Mouse (Mus musculus): ENCODE results near the gene Piwil4.
A peak's percentile ranks its signal among the peaks of the same experiment; 100 is the strongest.

Piwil4 gene

GRCm38 (mm10) chr9:14740151-14740924, at the start of gene Piwil4:
Piwil4 (minus strand) TSS chr9:14740733.
- DNase-seq (ENCODE audit: low spot score) = no peak

GRCm38 (mm10) chr9:14787356-14787755, 46.8 kb upstream of the Piwil4 start:
- DNase-seq (ENCODE audit: low spot score) = no peak

DNA sequence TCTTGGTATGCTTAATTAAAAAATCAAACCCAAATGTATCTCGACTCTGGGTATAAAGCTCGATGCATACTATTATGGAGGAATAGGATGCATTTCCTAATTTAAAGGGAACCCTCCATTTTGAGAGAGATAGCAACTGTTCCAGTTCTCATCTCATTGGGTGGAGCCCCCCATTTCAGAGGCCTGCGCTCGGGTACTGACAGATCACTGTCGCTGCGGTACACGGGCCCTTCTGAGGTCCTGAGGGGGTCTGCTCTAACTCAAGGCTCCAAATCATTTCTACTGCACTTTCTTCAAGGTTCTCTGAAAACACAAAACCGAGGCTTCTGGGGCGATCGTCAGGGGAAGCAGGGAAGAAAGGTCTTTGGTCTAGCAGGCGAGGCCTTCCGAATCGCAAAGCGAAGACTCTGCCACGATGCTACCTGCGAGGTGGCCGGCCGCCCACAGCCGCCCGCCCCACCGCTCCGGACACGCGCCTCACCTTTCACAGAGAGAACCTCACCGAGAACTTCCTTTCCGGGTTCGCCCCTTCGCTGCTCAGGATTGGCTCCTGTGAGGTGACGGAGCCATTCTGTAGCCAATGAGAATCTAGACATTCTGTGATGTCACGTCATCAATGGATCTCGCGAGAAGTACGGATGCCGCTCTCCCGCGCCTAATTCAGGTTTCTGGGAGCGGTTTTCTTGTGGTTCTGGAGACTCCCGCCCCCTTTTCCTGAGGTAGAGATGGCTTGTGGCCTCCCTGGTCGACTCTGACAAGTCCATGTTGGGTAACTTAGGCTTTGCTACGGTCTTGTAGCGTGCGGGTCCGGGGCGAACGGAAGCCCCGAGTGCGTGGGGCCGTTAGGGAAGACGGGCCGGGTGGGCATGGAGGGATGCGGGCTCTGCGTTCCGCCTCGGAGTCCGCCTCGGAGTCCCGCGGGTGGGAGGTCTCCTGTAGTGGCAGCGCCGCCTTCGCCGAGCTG, 43.8 kb upstream of the Piwil4 start, which contains the start of the genes Mre11a and Ankrd49:
Mre11a (plus strand) TSS at position 616 of the 964 bp plus-strand sequence.
Ankrd49 (minus strand) TSS at position 818 of the 964 bp plus-strand sequence.
- DNase-seq (ENCODE audit: low spot score) = peak; percentile 88

DNA sequence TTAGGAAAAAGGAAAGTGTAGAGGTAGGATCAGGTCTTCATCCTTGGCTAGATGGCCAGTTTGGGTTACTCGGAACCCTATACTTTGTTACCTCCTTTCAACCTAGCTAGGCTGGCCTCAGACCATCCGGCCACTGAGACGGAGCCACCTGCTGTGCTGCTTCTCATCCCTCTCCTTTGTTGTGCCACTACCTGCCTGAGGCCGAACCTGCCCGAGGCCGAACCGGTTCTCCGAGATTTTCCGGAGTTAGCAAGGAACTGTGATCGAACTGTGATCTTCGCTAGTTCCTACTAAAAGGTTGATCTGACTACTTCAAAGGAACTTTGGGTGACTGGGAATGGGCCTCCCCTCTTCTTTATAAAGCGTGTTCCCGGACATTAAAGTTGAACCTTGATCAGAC, 37.8 kb upstream of the Piwil4 start:
- no peak for DNase-seq (ENCODE audit: low spot score)

DNA sequence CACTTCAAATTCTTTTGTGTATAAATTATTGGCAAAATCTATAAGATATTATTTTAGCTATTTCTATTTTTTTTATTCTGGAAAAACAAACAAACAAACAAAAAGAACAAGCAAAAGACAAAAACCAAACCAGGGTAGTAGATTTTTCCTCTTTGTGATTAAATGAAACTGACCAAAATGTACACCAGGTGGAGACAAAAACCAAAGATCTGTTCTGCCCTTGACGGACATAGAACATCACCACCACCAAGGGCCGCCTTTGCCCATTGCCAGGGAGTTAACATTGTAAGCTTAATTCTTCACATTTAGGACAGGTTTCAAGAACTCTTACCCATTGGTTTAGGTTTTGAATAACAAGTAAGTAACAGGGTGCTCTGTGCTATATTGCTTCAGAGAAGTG, 33.3 kb upstream of the Piwil4 start:
- no peak for DNase-seq (ENCODE audit: low spot score)

- no peak for DNase-seq (ENCODE audit: low spot score)
Measured at GRCm38 (mm10) chr9:14772074-14772473, 31.5 kb upstream of the Piwil4 start.

- no peak for DNase-seq (ENCODE audit: low spot score)
Measured at GRCm38 (mm10) chr9:14770803-14771471, 30.4 kb upstream of the Piwil4 start, which contains the start of gene 1700012B09Rik. 1700012B09Rik (minus strand) TSS chr9:14771030.

GRCm38 (mm10) chr9:14769811-14770210, 29.3 kb upstream of the Piwil4 start:
- DNase-seq (ENCODE audit: low spot score) = no peak

- DNase-seq (ENCODE audit: low spot score) = no peak
Measured at GRCm38 (mm10) chr9:14764765-14765164, 24.2 kb upstream of the Piwil4 start.

GRCm38 (mm10) chr9:14759261-14759660, 18.7 kb upstream of the Piwil4 start:
- DNase-seq (ENCODE audit: low spot score) = no peak

DNA sequence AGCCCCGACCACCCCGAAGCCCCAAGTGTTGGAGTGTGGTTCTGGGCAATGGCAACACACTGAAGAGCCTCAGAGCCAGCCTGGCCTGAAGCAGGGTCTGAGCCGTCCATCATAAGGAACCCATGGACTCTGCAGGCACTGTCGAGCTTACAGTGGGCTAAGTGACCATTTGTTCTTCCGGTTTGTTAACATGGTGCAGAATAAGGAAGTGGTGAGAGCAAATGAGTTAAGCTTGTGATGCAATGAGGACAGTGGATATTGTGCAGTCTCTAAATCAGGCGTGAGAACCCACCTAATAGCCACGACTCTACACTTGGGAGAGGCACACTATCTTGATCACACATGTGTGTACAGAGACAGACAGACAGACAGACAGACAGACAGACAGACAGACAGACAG, 18.1 kb upstream of the Piwil4 start:
- no peak for DNase-seq (ENCODE audit: low spot score)

DNA sequence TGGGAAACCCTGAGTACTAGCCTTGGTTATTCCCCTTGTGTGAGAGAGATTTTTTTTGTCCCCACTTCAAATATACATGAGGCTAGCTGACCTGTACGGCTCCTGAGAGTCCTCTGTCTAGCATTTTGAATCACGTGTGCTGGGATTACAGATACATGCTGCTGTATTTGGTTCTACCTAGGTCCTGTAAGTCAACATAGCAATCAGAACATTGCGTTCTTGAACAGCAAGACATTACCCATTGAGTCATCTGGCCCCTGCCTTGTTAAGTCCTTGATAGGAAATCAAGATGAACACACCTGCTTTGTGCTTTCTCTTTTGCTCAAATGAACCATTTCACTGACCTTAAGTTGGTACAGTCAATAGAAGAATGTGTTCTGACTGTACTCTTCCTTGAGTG, 13.9 kb upstream of the Piwil4 start:
- DNase-seq (ENCODE audit: low spot score) = no peak

GRCm38 (mm10) chr9:14753947-14754346, 13.4 kb upstream of the Piwil4 start:
- no peak for DNase-seq (ENCODE audit: low spot score)

DNA sequence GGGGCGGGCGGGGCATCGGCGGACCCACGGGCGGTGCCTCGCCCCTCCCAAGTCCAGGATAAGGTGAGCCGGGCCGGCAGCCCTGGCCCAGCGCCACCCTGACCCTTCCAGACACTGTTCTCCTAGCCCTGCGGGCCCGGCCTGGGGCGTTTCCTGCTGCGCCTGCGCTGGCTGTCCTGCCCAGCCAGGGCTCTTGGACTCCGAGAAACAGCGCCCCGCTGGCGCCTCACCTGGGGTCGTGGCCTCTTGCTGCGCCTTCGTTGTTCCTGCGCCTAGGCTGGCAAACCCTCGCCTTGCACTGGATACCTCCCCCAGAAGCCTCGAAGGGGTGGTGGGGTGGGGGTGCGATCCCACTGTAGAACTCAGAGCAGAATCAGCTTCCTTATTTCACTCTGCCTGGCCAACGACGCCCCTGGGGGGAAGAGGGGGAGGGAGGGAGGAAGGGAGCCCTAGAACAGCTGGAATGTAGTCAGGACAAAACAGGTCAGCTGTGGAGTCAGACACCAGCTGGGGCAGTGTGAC, 11.5 kb upstream of the Piwil4 start, which contains the start of gene Fut4:
Fut4 (minus strand) TSS at position 393 of the 522 bp plus-strand sequence.
- DNase-seq (ENCODE audit: low spot score) = no peak

DNA sequence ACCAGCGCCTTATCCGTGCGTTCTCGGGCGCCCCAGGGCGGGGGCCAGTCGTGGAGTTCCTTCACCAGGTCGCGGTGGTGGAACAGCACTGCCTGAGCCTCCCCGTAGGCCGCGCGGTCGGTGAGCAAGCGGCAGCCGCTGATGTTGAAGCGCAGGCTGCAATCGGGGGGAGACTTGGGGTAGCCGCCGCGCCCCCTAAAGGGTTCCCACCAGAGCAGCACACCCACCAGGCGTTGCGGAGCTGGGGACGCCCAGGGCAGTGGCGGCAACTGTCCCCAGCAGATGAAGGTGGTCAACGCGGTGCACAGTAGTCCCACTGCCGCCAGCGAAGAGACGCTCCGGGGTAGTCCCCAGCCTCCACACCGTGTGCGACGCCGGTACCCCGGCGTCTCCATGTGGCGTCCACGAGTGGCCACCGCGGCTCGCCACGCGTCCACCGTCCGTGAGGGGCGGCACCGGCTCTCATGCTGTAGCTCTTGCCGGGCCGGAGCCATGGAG, 11.0 kb upstream of the Piwil4 start:
- DNase-seq (ENCODE audit: low spot score) = no peak

- no peak for DNase-seq (ENCODE audit: low spot score)
Measured at GRCm38 (mm10) chr9:14750901-14751502, 10.5 kb upstream of the Piwil4 start.

DNA sequence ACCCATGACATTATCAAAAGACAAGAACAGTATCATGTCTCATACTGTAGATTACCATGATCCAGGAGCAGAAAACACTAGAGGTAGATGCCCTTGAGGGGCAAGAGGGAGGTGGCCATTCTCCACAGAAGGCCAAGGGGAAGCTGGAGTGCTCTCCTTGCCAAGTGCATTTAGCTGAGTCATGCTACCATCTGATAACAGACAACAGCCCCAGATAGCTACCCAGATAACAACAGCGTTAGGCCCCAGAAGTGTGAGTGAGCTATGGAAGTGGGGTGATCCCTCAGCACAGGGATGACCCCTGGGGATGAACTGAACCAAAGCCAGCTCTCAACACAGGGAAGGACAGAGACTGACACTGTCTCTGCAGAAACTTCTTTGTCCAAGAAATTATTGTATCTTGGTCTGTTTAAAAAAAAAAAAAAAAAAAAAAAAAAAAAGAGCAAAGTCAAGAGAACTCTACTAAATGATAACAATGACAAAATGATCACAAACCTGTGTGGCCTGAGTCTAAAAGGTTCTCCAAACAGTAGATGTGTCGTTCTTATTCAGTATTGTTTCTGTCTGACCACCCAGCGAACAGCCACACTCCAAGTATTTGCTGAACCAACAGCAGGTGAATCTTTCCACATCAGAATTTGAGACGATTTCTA, 909 bp downstream of the Piwil4 start:
- no peak for DNase-seq (ENCODE audit: low spot score)

- no peak for DNase-seq (ENCODE audit: low spot score)
Measured at GRCm38 (mm10) chr9:14730941-14731541, 9.5 kb downstream of the Piwil4 start.

DNA sequence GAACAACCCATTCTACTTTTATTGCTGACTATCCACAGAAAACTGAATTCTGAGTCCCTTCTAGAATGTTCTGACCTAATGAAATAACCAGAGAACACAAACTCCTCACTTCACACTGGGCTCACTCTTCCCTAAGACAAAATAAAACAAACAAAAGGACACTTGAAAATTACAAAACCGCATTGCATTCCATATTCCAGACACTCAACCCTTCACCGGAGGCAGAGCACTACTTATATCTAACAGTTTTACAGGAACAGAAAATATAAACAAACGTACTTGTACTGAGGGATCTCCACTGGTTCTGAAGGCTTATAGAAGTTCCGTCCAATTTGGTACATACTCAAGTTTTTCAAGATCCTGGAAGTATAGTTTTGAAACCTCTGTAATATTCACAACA, 12.2 kb downstream of the Piwil4 start:
- DNase-seq (ENCODE audit: low spot score) = no peak

- DNase-seq (ENCODE audit: low spot score) = no peak
Measured at GRCm38 (mm10) chr9:14726629-14727028, 13.9 kb downstream of the Piwil4 start.

Measured in spleen, adult 12 weeks (tissue).